ENCODE assay signal across 37 mouse cellular contexts in genomic region chr2:143603071-143603470, GRCm38 (mm10). TPM values are rescaled to one million over a fixed set of nuclear protein-coding genes. Genes with fewer than 3 reads are reported as not detected.
"Had no signal": no experiment of that assay in that cellular context is flagged by ENCODE, and none has a peak within 500 bp of the region (broad histone marks: within the 10 kb centered on the region; RNA-seq: fewer than 3 reads in every experiment).

No protein-coding gene starts in this region.

- H3K9me3 ChIP-seq: limb, embryonic 10.5 days; limb, embryonic 12.5 days; limb, embryonic 13.5 days; limb, embryonic 15.5 days; liver, embryonic 13.5 days; liver, embryonic 15.5 days; lung, embryonic 15.5 days; megakaryocyte, embryonic 14.5 days; midbrain, embryonic 10.5 days; midbrain, embryonic 12.5 days; midbrain, embryonic 13.5 days; midbrain, embryonic 15.5 days; neural tube, embryonic 12.5 days; neural tube, embryonic 13.5 days had no signal

- H3K4me3 ChIP-seq: limb, embryonic 10.5 days; limb, embryonic 12.5 days; limb, embryonic 13.5 days; limb, embryonic 15.5 days; liver, embryonic 13.5 days; liver, embryonic 15.5 days; lung, embryonic 15.5 days; megakaryocyte, embryonic 14.5 days; midbrain, embryonic 10.5 days; midbrain, embryonic 12.5 days; midbrain, embryonic 13.5 days; midbrain, embryonic 15.5 days; myocyte; neural tube, embryonic 12.5 days; neural tube, embryonic 13.5 days had no signal

- ATAC-seq: liver, postnatal 0 days; lung, postnatal 0 days; midbrain, embryonic 13.5 days; midbrain, embryonic 15.5 days; midbrain, embryonic 16.5 days had no signal

- H3K36me3 ChIP-seq: limb, embryonic 10.5 days; limb, embryonic 12.5 days; limb, embryonic 13.5 days; limb, embryonic 15.5 days; liver, embryonic 13.5 days; liver, embryonic 15.5 days; lung, embryonic 15.5 days; midbrain, embryonic 10.5 days; midbrain, embryonic 12.5 days; midbrain, embryonic 13.5 days; midbrain, embryonic 15.5 days; neural tube, embryonic 12.5 days; neural tube, embryonic 13.5 days had no signal

- H3K27me3 ChIP-seq: limb, embryonic 12.5 days; limb, embryonic 13.5 days; limb, embryonic 15.5 days; liver, embryonic 13.5 days; liver, embryonic 15.5 days; lung, embryonic 15.5 days; megakaryocyte, embryonic 14.5 days; midbrain, embryonic 12.5 days; midbrain, embryonic 13.5 days; midbrain, embryonic 15.5 days; neural tube, embryonic 12.5 days; neural tube, embryonic 13.5 days had no signal

- H3K4me2 ChIP-seq: limb, embryonic 12.5 days; limb, embryonic 13.5 days; limb, embryonic 15.5 days; liver, embryonic 11.5 days; liver, embryonic 13.5 days; liver, embryonic 15.5 days; lung, embryonic 14.5 days; lung, embryonic 15.5 days; midbrain, embryonic 11.5 days; midbrain, embryonic 12.5 days; midbrain, embryonic 13.5 days; midbrain, embryonic 15.5 days; neural tube, embryonic 12.5 days; neural tube, embryonic 13.5 days had no signal

- H3K27ac ChIP-seq: limb, embryonic 10.5 days; limb, embryonic 12.5 days; limb, embryonic 13.5 days; limb, embryonic 15.5 days; liver, embryonic 13.5 days; liver, embryonic 14.5 days; liver, embryonic 15.5 days; lung, embryonic 15.5 days; macrophage; midbrain, embryonic 10.5 days; midbrain, embryonic 12.5 days; midbrain, embryonic 13.5 days; midbrain, embryonic 15.5 days; neural tube, embryonic 12.5 days; neural tube, embryonic 13.5 days had no signal

- H3K9ac ChIP-seq: limb, embryonic 12.5 days; limb, embryonic 13.5 days; limb, embryonic 15.5 days; liver, embryonic 13.5 days; liver, embryonic 14.5 days; liver, embryonic 15.5 days; liver, postnatal 0 days; lung, embryonic 14.5 days; lung, embryonic 15.5 days; midbrain, embryonic 12.5 days; midbrain, embryonic 13.5 days; midbrain, embryonic 15.5 days; neural tube, embryonic 12.5 days; neural tube, embryonic 13.5 days had no signal

- H3K4me1 ChIP-seq: limb, embryonic 10.5 days; limb, embryonic 12.5 days; limb, embryonic 13.5 days; limb, embryonic 15.5 days; liver, embryonic 13.5 days; liver, embryonic 15.5 days; lung, embryonic 15.5 days; megakaryocyte, embryonic 14.5 days; midbrain, embryonic 10.5 days; midbrain, embryonic 12.5 days; neural tube, embryonic 12.5 days; neural tube, embryonic 13.5 days had no signal

- DNase-seq: left cerebral cortex, postnatal 4 days; liver; liver, embryonic 13.5 days; liver, postnatal 0 days; lung, adult 18-20 months; lung, adult 2 months; lung, embryonic 14.5 days; lung, postnatal 10 days; lung, postnatal 14 days; lung, postnatal 36 days; lung, postnatal 4 days; midbrain, embryonic 14.5 days had no signal

RNA-seq across cellular contexts. Expression of gene Pcsk2, which starts 57.1 kb away (rescaled TPM):
- total RNA-seq: liver, adult 2 months; megakaryocyte progenitor cell, adult 5-6 weeks; megakaryocyte, adult 5-6 weeks; megakaryocyte-erythroid progenitor cell, adult 5-6 weeks; monocyte, adult 5-6 weeks had no signal
- polyA plus RNA-seq: liver, adult 2 months; liver, postnatal 0 days; macrophage had no signal
